Mouse (Mus musculus) left cerebral cortex, adult 8-10 months (tissue): Measurements from ENCODE around the gene Smc3. TPM values are rescaled to one million over a fixed set of nuclear protein-coding genes. Genes with fewer than 3 reads are reported as not detected.
"Not testable (repeated sequence)": the region's sequence is repeated elsewhere in the genome, so short reads cannot be mapped to it uniquely, and the experiment has no call there.

Experiments
- DNase-seq, 2 experiments: peaks; one replicate each; pipeline ENCODE4 v3.0.0; 2022; ENCODE audit warnings: low spot score in 2 of 2
- total RNA-seq, 4 experiments: library from RNA; stranded (reverse); gene quantifications; 2 replicates each; pipeline ENCODE4 v1.2.4; 2022

Gene Smc3
- total RNA-seq, 4 experiments from 2014 or later = 37.0 to 42.3 (median 40.1) TPM

GRCm38 (mm10) chr19:53576061-53576460 is 24.1 kb upstream of the Smc3 start:
- DNase-seq = no peak

GRCm38 (mm10) chr19:53577025-53577800 is 23.0 kb upstream of the Smc3 start:
- DNase-seq = no peak

- DNase-seq = no peak
Observed at GRCm38 (mm10) chr19:53578597-53579252, 21.5 kb upstream of the Smc3 start.

GRCm38 (mm10) chr19:53580271-53580670 is 19.9 kb upstream of the Smc3 start:
- DNase-seq = not testable (repeated sequence)

- not testable (repeated sequence) for DNase-seq
Observed at GRCm38 (mm10) chr19:53587686-53588085, 12.5 kb upstream of the Smc3 start.

- DNase-seq = not testable (repeated sequence)
Observed at GRCm38 (mm10) chr19:53588968-53589367, 11.2 kb upstream of the Smc3 start, which contains the start of gene Nutf2-ps1. TSS of gene Nutf2-ps1 (minus strand) at chr19:53589068.

- no peak for DNase-seq
Observed at GRCm38 (mm10) chr19:53596723-53597474, 3.3 kb upstream of the Smc3 start.

GRCm38 (mm10) chr19:53600549-53601362 is 558 bp downstream of the Smc3 start:
- DNase-seq = peak; percentile 30 to 52

GRCm38 (mm10) chr19:53601363-53601655 is 1.1 kb downstream of the Smc3 start:
- DNase-seq = no peak

- DNase-seq = no peak
Observed at GRCm38 (mm10) chr19:53608921-53609320, 8.7 kb downstream of the Smc3 start.

GRCm38 (mm10) chr19:53621681-53622080 is 21.5 kb downstream of the Smc3 start:
- no peak for DNase-seq

- DNase-seq = no peak
Observed at GRCm38 (mm10) chr19:53638041-53638440, 37.8 kb downstream of the Smc3 start.

GRCm38 (mm10) chr19:53638727-53639126 is 38.5 kb downstream of the Smc3 start:
- DNase-seq = no peak

- DNase-seq = no peak
Observed at GRCm38 (mm10) chr19:53644020-53644595, 43.9 kb downstream of the Smc3 start.

- DNase-seq = no peak
Observed at GRCm38 (mm10) chr19:53647301-53647700, 47.1 kb downstream of the Smc3 start.

GRCm38 (mm10) chr19:53648056-53648455 is 47.9 kb downstream of the Smc3 start:
- DNase-seq = no peak

GRCm38 (mm10) chr19:53648802-53649236 is 48.6 kb downstream of the Smc3 start:
- peak; percentile 48 to 56 for DNase-seq

- DNase-seq = no peak
Observed at GRCm38 (mm10) chr19:53649361-53649760, 49.2 kb downstream of the Smc3 start.

- DNase-seq = no peak
Observed at GRCm38 (mm10) chr19:53649802-53650201, 49.6 kb downstream of the Smc3 start.

- no peak for DNase-seq
Observed at GRCm38 (mm10) chr19:53650921-53651320, 50.7 kb downstream of the Smc3 start.

GRCm38 (mm10) chr19:53652267-53652666 is 52.1 kb downstream of the Smc3 start:
- DNase-seq = no peak
